Mouse (Mus musculus) embryonic fibroblast, embryonic 13.5 days (primary cell): ENCODE results near the gene 4930415O20Rik. TPM values are rescaled to one million over a fixed set of nuclear protein-coding genes. Genes with fewer than 3 reads are reported as not detected.
A peak's percentile ranks its signal among the peaks of the same experiment; 100 is the strongest.

Source experiments
- H3K27ac ChIP-seq: 2 replicates; pipeline ENCODE4 v1.5.1; 2012; ENCODE audit warnings: low read length, control low read depth, inconsistent platforms; ENCODE audit not compliant: insufficient read depth
- H3K4me1 ChIP-seq: 2 replicates; pipeline ENCODE4 v1.6.1; 2011; ENCODE audit warnings: low read length; ENCODE audit not compliant: control insufficient read depth, insufficient read depth
- H3K4me3 ChIP-seq: 2 replicates; pipeline ENCODE4 v1.5.1; 2011; ENCODE audit warnings: mild to moderate bottlenecking, control low read depth, low read length; ENCODE audit not compliant: insufficient read depth
- CTCF ChIP-seq: IDR thresholded peaks from 2 replicates; pipeline ENCODE4 v1.5.1; 2011; ENCODE audit warnings: mild to moderate bottlenecking, control low read depth, low read length, moderate library complexity, borderline replicate concordance; ENCODE audit not compliant: insufficient read depth
- POLR2A ChIP-seq: IDR thresholded peaks from 2 replicates; pipeline ENCODE4 v1.6.1; 2011; ENCODE audit warnings: low read depth, mild to moderate bottlenecking, control low read depth, low read length, moderate library complexity
- polyA plus RNA-seq: library from polyadenylated mRNA; stranded (reverse); fragments of >200 nt; gene quantifications from 2 replicates; pipeline ENCODE4 v1.2.4, GENCODE M21; 2011; ENCODE audit warnings: low read depth; ENCODE audit not compliant: missing spikeins, insufficient read length

The 4930415O20Rik gene
- polyA plus RNA-seq, 1 experiment, result not detected

- Histone ChIP-seq H3K4me3 (no peak overlapping the region), H3K4me1 (peaks cover 6% of the 10 kb centered on the region), H3K27ac (peak overlapping the region; percentile 92)
- peak; percentile 58; the same call in 1 of the 2 replicates for TF ChIP-seq POLR2A
- TF ChIP-seq CTCF, result no peak
Measured at GRCm38 (mm10) chr15:98602191-98602881, 31.5 kb downstream of the 4930415O20Rik start.

GRCm38 (mm10) chr15:98602921-98603458, 32.2 kb downstream of the 4930415O20Rik start:
- Histone ChIP-seq H3K27ac (peak overlapping the region; percentile 92), H3K4me3 (no peak overlapping the region), H3K4me1 (peaks cover 6% of the 10 kb centered on the region)
- TF ChIP-seq POLR2A (no peak), CTCF (no peak)

GRCm38 (mm10) chr15:98604041-98604575, 33.3 kb downstream of the 4930415O20Rik start:
- Histone ChIP-seq H3K4me3 (no peak overlapping the region), H3K4me1 (peaks cover 6% of the 10 kb centered on the region), H3K27ac (no peak overlapping the region)
- TF ChIP-seq CTCF (no peak), POLR2A (no peak)

- peaks cover 6% of the 10 kb centered on the region for H3K4me1 ChIP-seq
- H3K4me3 ChIP-seq, result no peak overlapping the region
- H3K27ac ChIP-seq, result no peak overlapping the region
- TF ChIP-seq POLR2A (no peak), CTCF (no peak)
Measured at GRCm38 (mm10) chr15:98606051-98606536, 35.3 kb downstream of the 4930415O20Rik start.

GRCm38 (mm10) chr15:98606739-98607138, 35.9 kb downstream of the 4930415O20Rik start:
- peaks cover 6% of the 10 kb centered on the region for H3K4me1 ChIP-seq
- H3K27ac ChIP-seq, result no peak overlapping the region
- no peak for TF ChIP-seq POLR2A
- no peak overlapping the region for H3K4me3 ChIP-seq

- TF ChIP-seq POLR2A, result no peak
- TF ChIP-seq CTCF, result no peak
- Histone ChIP-seq H3K4me1 (peaks cover 6% of the 10 kb centered on the region), H3K27ac (no peak overlapping the region), H3K4me3 (peak overlapping the region; percentile 95)
Measured at GRCm38 (mm10) chr15:98607557-98607956, 36.8 kb downstream of the 4930415O20Rik start.

- TF ChIP-seq CTCF (no peak), POLR2A (0 out of 2 replicates have a peak, but pooled peaks have one; percentile 12)
- peaks cover 6% of the 10 kb centered on the region for H3K4me1 ChIP-seq
Measured at GRCm38 (mm10) chr15:98608058-98608783, 37.4 kb downstream of the 4930415O20Rik start.

GRCm38 (mm10) chr15:98608784-98609250, 38.0 kb downstream of the 4930415O20Rik start:
- H3K4me1 ChIP-seq, result no peaks in the 10 kb centered on the region
- H3K27ac ChIP-seq, result peak overlapping the region; percentile 23; the same call in 1 of the 2 replicates
- TF ChIP-seq CTCF, result no peak
- 0 out of 2 replicates have a peak, but pooled peaks have one; percentile 10 for TF ChIP-seq POLR2A
- peak overlapping the region; percentile 95 for H3K4me3 ChIP-seq

More at GRCm38 (mm10) chr15:98608058-98608783, 37.4 kb downstream of the 4930415O20Rik start:
- peak overlapping the region; percentile 23; the same call in 1 of the 2 replicates for H3K27ac ChIP-seq
- H3K4me3 ChIP-seq, result peak overlapping the region; percentile 95

- H3K4me1 ChIP-seq, result no peaks in the 10 kb centered on the region
- TF ChIP-seq POLR2A (peak; percentile 33; the same call in 1 of the 2 replicates), CTCF (no peak)
- H3K4me3 ChIP-seq, result peak within 1 kb of the TSS; percentile 95
- no peak within 1 kb of the TSS for H3K27ac ChIP-seq
Measured at GRCm38 (mm10) chr15:98609331-98610130, 38.7 kb downstream of the 4930415O20Rik start, which contains the start of gene Adcy6. Adcy6 (minus strand) TSS chr15:98610076.
